ENCODE assay signal across 9 mouse cellular contexts in the genomic region with DNA sequence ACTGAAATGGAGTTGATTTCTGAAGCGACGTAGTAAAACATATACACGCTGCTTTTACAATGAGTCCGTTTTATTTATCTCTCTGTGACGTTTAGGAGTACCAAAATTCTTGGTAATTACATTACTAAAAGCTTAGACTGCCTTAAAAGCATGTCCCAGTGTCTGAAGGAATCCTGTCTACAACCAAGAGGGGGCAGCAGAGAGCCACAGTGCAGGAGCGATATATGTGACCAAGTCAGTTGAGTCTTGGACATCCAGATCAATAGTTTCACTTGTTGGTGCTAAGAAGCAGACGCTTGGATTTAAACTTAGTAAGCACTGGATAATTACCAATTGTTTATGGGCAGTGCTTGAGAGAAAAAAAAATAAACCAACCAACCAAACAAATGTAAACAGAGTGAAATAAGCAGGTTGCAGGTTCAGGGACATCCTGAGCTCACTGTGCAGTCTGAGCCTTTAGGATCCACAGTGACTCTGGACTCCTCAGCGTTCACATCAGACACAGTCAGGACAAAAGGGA. TPM values are rescaled to one million over a fixed set of nuclear protein-coding genes. Genes with fewer than 3 reads are reported as not detected.
A peak's percentile ranks its signal among the peaks of the same experiment; 100 is the strongest.
DNase-seq lines count a peak whose midpoint lies in the region; ATAC-seq and TF ChIP-seq lines count a peak whose summit lies in the region.
"Had no signal": no experiment of that assay in that cellular context is flagged by ENCODE, and none has a peak within 500 bp of the region (broad histone marks: within the 10 kb centered on the region; RNA-seq: fewer than 3 reads in every experiment).

No protein-coding gene starts in this region.

- peak; percentile 48 to 74 for DNase-seq in heart, adult 18-20 months
- no peak for DNase-seq in heart, postnatal 25 days (ENCODE audit: low spot score)
- DNase-seq in ES-E14 (ENCODE audit: low read depth, low spot score), result peak; percentile 75
- DNase-seq in cerebellum, adult 8-10 months, result peak; percentile 54
- DNase-seq in gastrocnemius, postnatal 25 days, result peak; percentile 7
- peak; percentile 16 to 55 for DNase-seq in left cerebral cortex, adult 18-20 months (ENCODE audit: low spot score in 2 of 2)
- peak; percentile 59 for DNase-seq in testis, postnatal 10 days (ENCODE audit: low spot score)

- no peak overlapping the region for H3K4me2 ChIP-seq in midbrain, embryonic 13.5 days (replicated peaks)
- H3K4me2 ChIP-seq: limb, embryonic 13.5 days had no signal

- in situ Hi-C loops in ES-E14 (cut with MboI; ENCODE audit: low sequenced_read_pairs in 2 of 2, unreplicated experiment in 2 of 2), result no loop called here

- intact Hi-C loops in heart, postnatal 25 days (cut with DNase I), result no loop called here

- H3K4me1 ChIP-seq in ES-E14 (ENCODE audit: control insufficient read depth in 2 of 2, insufficient read depth in 2 of 2, low read length in 2 of 2, poor library complexity in 1 of 2), result peaks cover under 1 to 4% of the 10 kb centered on the region in 2 experiments; a peak in 2 of 4 replicates
- peaks cover 19% of the 10 kb centered on the region for H3K4me1 ChIP-seq in midbrain, embryonic 13.5 days (replicated peaks)
- H3K4me1 ChIP-seq: limb, embryonic 13.5 days had no signal

- H3K4me3 ChIP-seq in ES-E14 (ENCODE audit: insufficient read depth in 1 of 2, low read depth in 1 of 2, low read length in 2 of 2, poor library complexity in 1 of 2, severe bottlenecking in 1 of 2), result no peak overlapping the region
- H3K4me3 ChIP-seq in midbrain, embryonic 13.5 days (replicated peaks), result no peak overlapping the region
- H3K4me3 ChIP-seq: limb, embryonic 13.5 days had no signal

- ATAC-seq in midbrain, embryonic 13.5 days, result no peak

- H3K9ac ChIP-seq in ES-E14 (ENCODE audit: insufficient read depth, low read depth, low read length, poor library complexity, severe bottlenecking), result no peak overlapping the region
- H3K9ac ChIP-seq in midbrain, embryonic 13.5 days (replicated peaks), result no peak overlapping the region
- H3K9ac ChIP-seq: limb, embryonic 13.5 days had no signal

- no peak overlapping the region for H3K27ac ChIP-seq in ES-E14 (ENCODE audit: insufficient read depth, low read depth, low read length, poor library complexity, severe bottlenecking)
- H3K27ac ChIP-seq in midbrain, embryonic 13.5 days, result 0 out of 2 replicates have a peak overlapping the region, but pooled peaks have one; percentile 30
- H3K27ac ChIP-seq: limb, embryonic 13.5 days had no signal

- WGBS in midbrain, embryonic 13.5 days, result 37% methylated on average over 8 of the region's 8 CpGs

- no peaks in the 10 kb centered on the region for H3K9me3 ChIP-seq in ES-E14 (ENCODE audit: control insufficient read depth, insufficient read depth, low read depth, low read length)
- no peaks in the 10 kb centered on the region for H3K9me3 ChIP-seq in midbrain, embryonic 13.5 days
- H3K9me3 ChIP-seq: limb, embryonic 13.5 days had no signal

- H3K27me3 ChIP-seq in midbrain, embryonic 13.5 days, result no peaks in the 10 kb centered on the region
- H3K27me3 ChIP-seq: limb, embryonic 13.5 days had no signal

- no peaks in the 10 kb centered on the region for H3K36me3 ChIP-seq in ES-E14 (ENCODE audit: control insufficient read depth, insufficient read depth, low read length, poor library complexity, severe bottlenecking)
- H3K36me3 ChIP-seq in midbrain, embryonic 13.5 days, result no peaks in the 10 kb centered on the region
- H3K36me3 ChIP-seq: limb, embryonic 13.5 days had no signal

TF ChIP-seq in ES-E14, 5 proteins besides CTCF, POLR2A, EP300 and RAD21:
- TF ChIP-seq MAFK (IDR thresholded peaks at IDR 0.05; ENCODE audit: insufficient read depth, low read depth, low read length) (no peak), HCFC1 (IDR thresholded peaks at IDR 0.05; ENCODE audit: borderline replicate concordance, insufficient read depth, low read length) (no peak), ZC3H11A (IDR thresholded peaks at IDR 0.05; ENCODE audit: borderline replicate concordance, low read depth, low read length) (no peak), ZNF384 (IDR thresholded peaks at IDR 0.05; ENCODE audit: low read depth, low read length) (no peak), CHD2 (IDR thresholded peaks at IDR 0.05; ENCODE audit: low read depth, low read length) (no peak)
TF ChIP-seq in ES-E14: peak in this region for 0.

RNA-seq across cellular contexts. Expression of a gene that starts 38.9 kb away (rescaled TPM):
- 100 to 1,000 TPM; 282 to 302 TPM for total RNA-seq in heart, adult 18-20 months (2021)
- 100 to 1,000 TPM; 237 to 296 TPM for total RNA-seq in heart, postnatal 25 days (2021)
- total RNA-seq in ES-E14 (2012; rRNA removed), result 143 and 153 TPM in 2 replicates
- total RNA-seq in gastrocnemius, postnatal 25 days (2021), result 100 to 1,000 TPM; 144 to 171 TPM
- 1,000 to 10,000 TPM; 1,017 to 1,050 TPM for total RNA-seq in left cerebral cortex, adult 18-20 months (2021)
- polyA plus RNA-seq in midbrain, embryonic 13.5 days (2015; fragmentation: Nextera tagmentation; extraction: Ambion mirVana), result 339 and 384 TPM in 2 replicates
